21 mouse cellular contexts compared by ENCODE assay signal in genomic region chr8:11296282-11296943, GRCm38 (mm10). TPM values are rescaled to one million over a fixed set of nuclear protein-coding genes. Genes with fewer than 3 reads are reported as not detected.
DNase-seq lines count a peak whose midpoint lies in the region; ATAC-seq and TF ChIP-seq lines count a peak whose summit lies in the region.
"Had no signal": no experiment of that assay in that cellular context is flagged by ENCODE, and none has a peak within 500 bp of the region (broad histone marks: within the 10 kb centered on the region; RNA-seq: fewer than 3 reads in every experiment).

No protein-coding gene starts in this region.

- intact Hi-C loops in heart, adult 2 months (cut with DNase I) = loop anchor here (2.0 kb wide), 1 partner anchor 18 kb away; no protein-coding TSS in a partner anchor
- intact Hi-C loops in heart, postnatal 14 days (cut with DNase I) = no loop called here

- WGBS in heart, adult 2 months = 54% methylated on average over 10 of the region's 10 CpGs
- 77% methylated on average over 10 of the region's 10 CpGs for WGBS in heart, embryonic 11.5 days (ENCODE audit: insufficient replicate concordance)
- 72% methylated on average over 10 of the region's 10 CpGs for WGBS in heart, postnatal 0 days

- peak overlapping the region; percentile 78 for H3K27ac ChIP-seq in heart, adult 2 months
- no peak overlapping the region for H3K27ac ChIP-seq in heart, embryonic 11.5 days (ENCODE audit: low read depth, low read length)
- peak overlapping the region; percentile 89 for H3K27ac ChIP-seq in heart, postnatal 0 days (ENCODE audit: low read depth)
- 0 out of 2 replicates have a peak overlapping the region, but pooled peaks have one; percentile 20 for H3K27ac ChIP-seq in testis, adult 2 months (ENCODE audit: control insufficient read depth, insufficient read depth, low read depth, low read length)
- H3K27ac ChIP-seq: forebrain, embryonic 10.5 days; limb, embryonic 13.5 days; liver, embryonic 12.5 days had no signal

- no peak for TF ChIP-seq EP300 in heart, adult 2 months (IDR thresholded peaks at IDR 0.05; ENCODE audit: insufficient read depth, low read depth, low read length)
- TF ChIP-seq EP300 in heart, postnatal 0 days (IDR thresholded peaks at IDR 0.05; ENCODE audit: low read depth) = no peak

- H3K9me3 ChIP-seq in heart, embryonic 11.5 days (replicated peaks; ENCODE audit: control insufficient read depth, low read length) = no peaks in the 10 kb centered on the region
- H3K9me3 ChIP-seq in heart, postnatal 0 days (replicated peaks; ENCODE audit: control insufficient read depth, low read length) = no peaks in the 10 kb centered on the region
- H3K9me3 ChIP-seq: forebrain, embryonic 10.5 days; limb, embryonic 13.5 days; liver, embryonic 12.5 days had no signal

- H3K36me3 ChIP-seq in heart, adult 2 months (ENCODE audit: control insufficient read depth, insufficient read depth, low read length) = peaks cover 39% of the 10 kb centered on the region
- H3K36me3 ChIP-seq in heart, embryonic 11.5 days (ENCODE audit: control insufficient read depth, insufficient read depth, low read length) = no peaks in the 10 kb centered on the region
- H3K36me3 ChIP-seq in heart, postnatal 0 days (replicated peaks; ENCODE audit: control insufficient read depth, insufficient read depth, low read length) = peaks cover 15% of the 10 kb centered on the region; the same call in 1 of the 2 replicates
- no peaks in the 10 kb centered on the region for H3K36me3 ChIP-seq in testis, adult 2 months (ENCODE audit: control insufficient read depth, insufficient read depth, low read length)
- H3K36me3 ChIP-seq: limb, embryonic 13.5 days; liver, embryonic 12.5 days had no signal

- ATAC-seq in heart, embryonic 11.5 days (replicated peaks; ENCODE audit: insufficient number of reproducible peaks, low FRiP score, low TSS enrichment) = no peak
- no peak for ATAC-seq in heart, postnatal 0 days (ENCODE audit: insufficient read depth, low read depth)
- ATAC-seq: forebrain, embryonic 16.5 days; liver, embryonic 12.5 days had no signal

- H3K4me2 ChIP-seq in heart, embryonic 11.5 days = no peak overlapping the region
- peak overlapping the region; percentile 27; the same call in 1 of the 2 replicates for H3K4me2 ChIP-seq in heart, postnatal 0 days (ENCODE audit: low read depth, low read length)
- H3K4me2 ChIP-seq: limb, embryonic 13.5 days; liver, embryonic 12.5 days had no signal

- H3K4me1 ChIP-seq in heart, adult 2 months (ENCODE audit: control insufficient read depth, insufficient read depth, low read length) = peaks cover 58% of the 10 kb centered on the region
- H3K4me1 ChIP-seq in heart, embryonic 11.5 days (ENCODE audit: control insufficient read depth, insufficient read depth, low read length) = peaks cover 41% of the 10 kb centered on the region
- H3K4me1 ChIP-seq in heart, postnatal 0 days (ENCODE audit: control insufficient read depth, insufficient read depth) = peaks cover 70% of the 10 kb centered on the region
- peaks cover 3% of the 10 kb centered on the region; the same call in 1 of the 2 replicates for H3K4me1 ChIP-seq in testis, adult 2 months (ENCODE audit: control insufficient read depth, insufficient read depth, low read length)
- H3K4me1 ChIP-seq: liver, embryonic 12.5 days had no signal

- no peak for TF ChIP-seq POLR2A in heart, adult 2 months (IDR thresholded peaks at IDR 0.05; ENCODE audit: insufficient read depth, low read depth, low read length)
- no peak for TF ChIP-seq POLR2A in testis, adult 2 months (IDR thresholded peaks at IDR 0.05; ENCODE audit: control insufficient read depth, low read depth, low read length)

- no peaks in the 10 kb centered on the region for H3K27me3 ChIP-seq in heart, adult 2 months (ENCODE audit: control insufficient read depth, insufficient read depth, low read length)
- H3K27me3 ChIP-seq in heart, embryonic 11.5 days (ENCODE audit: control insufficient read depth, insufficient read depth, low read length) = no peaks in the 10 kb centered on the region
- no peaks in the 10 kb centered on the region for H3K27me3 ChIP-seq in heart, postnatal 0 days (ENCODE audit: control insufficient read depth, insufficient read depth, low read length)
- H3K27me3 ChIP-seq in testis, adult 2 months (ENCODE audit: control insufficient read depth, insufficient read depth, low read length) = no peaks in the 10 kb centered on the region
- H3K27me3 ChIP-seq: liver, embryonic 12.5 days had no signal

- DNase-seq in heart, adult 2 months = no peak
- no peak for DNase-seq in heart, postnatal 0 days (ENCODE audit: low spot score)
- DNase-seq in heart, postnatal 14 days = no peak
- no peak for DNase-seq in testis, postnatal 14 days (ENCODE audit: low spot score)
- DNase-seq in c-Kit-positive CD71-positive TER-119-positive erythroid progenitor cells, embryonic 14.5 days (ENCODE audit: low spot score) = no peak
- DNase-seq: adrenal gland, postnatal 36 days; cerebellum, adult 11-12 months; kidney, adult 8-10 months; kidney, postnatal 25 days; layer of hippocampus, postnatal 36 days; lung, adult 18-20 months; lung, postnatal 14 days; midbrain, embryonic 14.5 days; right cerebral cortex, postnatal 14 days; thymus, postnatal 25 days had no signal

- no peak overlapping the region for H3K9ac ChIP-seq in heart, adult 2 months (ENCODE audit: low read depth, low read length)
- no peak overlapping the region for H3K9ac ChIP-seq in heart, embryonic 11.5 days (ENCODE audit: low read depth, low read length)
- H3K9ac ChIP-seq in heart, postnatal 0 days (replicated peaks; ENCODE audit: low read depth, low read length) = peak overlapping the region; percentile 38; the same call in 1 of the 2 replicates
- H3K9ac ChIP-seq: limb, embryonic 13.5 days; liver, embryonic 12.5 days had no signal

- no peak overlapping the region for H3K4me3 ChIP-seq in heart, adult 2 months
- H3K4me3 ChIP-seq in heart, embryonic 11.5 days (ENCODE audit: low read depth, low read length) = no peak overlapping the region
- no peak overlapping the region for H3K4me3 ChIP-seq in heart, postnatal 0 days (ENCODE audit: low read depth, low read length)
- no peak overlapping the region for H3K4me3 ChIP-seq in testis, adult 2 months (ENCODE audit: control insufficient read depth, low read depth, low read length)
- H3K4me3 ChIP-seq: forebrain, embryonic 10.5 days; limb, embryonic 13.5 days; liver, embryonic 12.5 days had no signal

- no peak for TF ChIP-seq CTCF in heart, adult 2 months (IDR thresholded peaks at IDR 0.05)
- no peak for TF ChIP-seq CTCF in heart, postnatal 0 days (IDR thresholded peaks at IDR 0.05; ENCODE audit: low read depth)
- no peak for TF ChIP-seq CTCF in testis, adult 2 months (IDR thresholded peaks at IDR 0.05; ENCODE audit: control insufficient read depth, insufficient read depth, insufficient replicate concordance, low read depth, low read length)

- peaks cover 5% of the 10 kb centered on the region for H3K79me2 ChIP-seq in heart, adult 2 months (replicated peaks; ENCODE audit: control insufficient read depth, insufficient read depth, low read length)

RNA-seq across cellular contexts. Expression of gene Col4a2, which starts 16.2 kb away (rescaled TPM):
- 100 to 1,000 TPM; 139 to 172 TPM for total RNA-seq in heart, adult 2 months (2021)
- polyA plus RNA-seq in heart, adult 2 months (2012; rRNA removed) = 104 and 139 TPM in 2 replicates
- polyA plus RNA-seq in heart, embryonic 11.5 days (2014; fragmentation: Nextera tagmentation; extraction: Ambion mirVana) = 40.6 and 51.0 TPM in 2 replicates
- total RNA-seq in heart, postnatal 0 days (2014; rRNA removed; ENCODE audit: low replicate concordance) = 315 and 329 TPM in 2 replicates
- 87.7 and 98.5 TPM in 2 replicates for polyA plus RNA-seq in heart, postnatal 0 days (2015; fragmentation: Nextera tagmentation; extraction: Ambion mirVana)
- total RNA-seq in heart, postnatal 14 days (2021) = 100 to 1,000 TPM; 570 to 571 TPM
- 8.4 and 9.0 TPM in 2 replicates for polyA plus RNA-seq in testis, adult 2 months (2012; rRNA removed)

RNA-seq across cellular contexts. Expression of gene Col4a1, which starts 16.2 kb away (rescaled TPM):
- total RNA-seq in heart, adult 2 months (2021) = 100 to 1,000 TPM; 221 to 311 TPM
- polyA plus RNA-seq in heart, adult 2 months (2012; rRNA removed) = 258 and 384 TPM in 2 replicates
- 150 and 187 TPM in 2 replicates for polyA plus RNA-seq in heart, embryonic 11.5 days (2014; fragmentation: Nextera tagmentation; extraction: Ambion mirVana)
- 921 and 1,061 TPM in 2 replicates for total RNA-seq in heart, postnatal 0 days (2014; rRNA removed; ENCODE audit: low replicate concordance)
- polyA plus RNA-seq in heart, postnatal 0 days (2015; fragmentation: Nextera tagmentation; extraction: Ambion mirVana) = 163 and 191 TPM in 2 replicates
- total RNA-seq in heart, postnatal 14 days (2021) = 1,000 to 10,000 TPM; 1,046 to 1,073 TPM
- 17.8 and 18.8 TPM in 2 replicates for polyA plus RNA-seq in testis, adult 2 months (2012; rRNA removed)
